14 mouse cellular contexts compared by ENCODE assay signal in genomic region chr16:4117072-4117471, GRCm38 (mm10). TPM values are rescaled to one million over a fixed set of nuclear protein-coding genes. Genes with fewer than 3 reads are reported as not detected.
A peak's percentile ranks its signal among the peaks of the same experiment; 100 is the strongest.
DNase-seq lines count a peak whose midpoint lies in the region; ATAC-seq and TF ChIP-seq lines count a peak whose summit lies in the region.
"Had no signal": no experiment of that assay in that cellular context is flagged by ENCODE, and none has a peak within 500 bp of the region (broad histone marks: within the 10 kb centered on the region; RNA-seq: fewer than 3 reads in every experiment).

No protein-coding gene starts in this region.

- DNase-seq in gastrocnemius, adult 2 months, result peak; percentile 45
- DNase-seq in gastrocnemius, postnatal 36 days, result no peak
- no peak for DNase-seq in lung, postnatal 4 days
- peak; percentile 8 for DNase-seq in gastrocnemius, postnatal 14 days
- no peak for DNase-seq in liver, postnatal 0 days
- DNase-seq in kidney, postnatal 14 days, result no peak
- no peak for DNase-seq in left cerebral cortex, adult 18-20 months (ENCODE audit: low spot score in 2 of 2)

- no peaks in the 10 kb centered on the region for H3K9me3 ChIP-seq in lung, embryonic 16.5 days (ENCODE audit: control insufficient read depth, low read length)
- no peaks in the 10 kb centered on the region for H3K9me3 ChIP-seq in liver, postnatal 0 days (ENCODE audit: low read length)
- H3K9me3 ChIP-seq: limb, embryonic 15.5 days; neural tube, embryonic 12.5 days had no signal

- H3K4me2 ChIP-seq in lung, embryonic 16.5 days (ENCODE audit: low read depth, low read length), result no peak overlapping the region
- H3K4me2 ChIP-seq in liver, postnatal 0 days (ENCODE audit: low read depth, low read length), result no peak overlapping the region
- H3K4me2 ChIP-seq: limb, embryonic 15.5 days; midbrain, embryonic 11.5 days; neural tube, embryonic 12.5 days had no signal

- H3K36me3 ChIP-seq in lung, embryonic 16.5 days (ENCODE audit: control insufficient read depth, insufficient read depth, low read length), result peaks cover 47% of the 10 kb centered on the region
- peaks cover 69% of the 10 kb centered on the region for H3K36me3 ChIP-seq in liver, postnatal 0 days (replicated peaks; ENCODE audit: insufficient read depth, low read length)

- no peak overlapping the region for H3K9ac ChIP-seq in lung, embryonic 16.5 days (ENCODE audit: low read length)
- H3K9ac ChIP-seq in liver, postnatal 0 days (replicated peaks), result no peak overlapping the region
- H3K9ac ChIP-seq: limb, embryonic 15.5 days; neural tube, embryonic 12.5 days had no signal

- H3K27ac ChIP-seq in gastrocnemius, adult 2 months, result no peak overlapping the region
- no peak overlapping the region for H3K27ac ChIP-seq in lung, embryonic 16.5 days (ENCODE audit: low read length)
- H3K27ac ChIP-seq in liver, postnatal 0 days (ENCODE audit: low read depth), result no peak overlapping the region
- H3K27ac ChIP-seq: hindbrain, postnatal 0 days; limb, embryonic 15.5 days; neural tube, embryonic 12.5 days had no signal

- no peak for TF ChIP-seq EP300 in liver, postnatal 0 days (IDR thresholded peaks at IDR 0.05; ENCODE audit: low read depth)

- intact Hi-C loops in gastrocnemius, adult 2 months (cut with DNase I), result no loop called here
- intact Hi-C loops in gastrocnemius, postnatal 36 days (cut with DNase I), result loop anchor here (5.0 kb wide), 1 partner anchor 95 kb away; the partner anchor contains the start of gene Crebbp
- intact Hi-C loops in gastrocnemius, postnatal 14 days (cut with DNase I; ENCODE audit: low total_unique reads), result loop anchor here (5.0 kb wide), 1 partner anchor 95 kb away; the partner anchor contains the start of gene Crebbp

- H3K4me1 ChIP-seq in lung, embryonic 16.5 days (replicated peaks; ENCODE audit: control insufficient read depth, insufficient read depth, low read length), result no peaks in the 10 kb centered on the region
- no peaks in the 10 kb centered on the region for H3K4me1 ChIP-seq in liver, postnatal 0 days (ENCODE audit: insufficient read depth)
- H3K4me1 ChIP-seq: limb, embryonic 15.5 days; neural tube, embryonic 12.5 days had no signal

- 78% methylated on average over 4 of the region's 4 CpGs for WGBS in lung, embryonic 16.5 days
- WGBS in liver, postnatal 0 days (ENCODE audit: insufficient replicate concordance), result 63% methylated on average over 4 of the region's 4 CpGs

- ATAC-seq in lung, embryonic 16.5 days (ENCODE audit: low read depth), result peak; percentile 23; the same call in 1 of the 2 replicates
- peak; percentile 43; the same call in 1 of the 2 replicates for ATAC-seq in liver, postnatal 0 days
- ATAC-seq: CD4-positive, CD25-positive, alpha-beta regulatory T cell, adult 4 months; forebrain, embryonic 16.5 days; hindbrain, postnatal 0 days had no signal

- H3K4me3 ChIP-seq in gastrocnemius, adult 2 months, result no peak overlapping the region
- no peak overlapping the region for H3K4me3 ChIP-seq in lung, embryonic 16.5 days (ENCODE audit: low read length)
- no peak overlapping the region for H3K4me3 ChIP-seq in liver, postnatal 0 days (ENCODE audit: low read depth, low read length)
- H3K4me3 ChIP-seq: limb, embryonic 15.5 days; neural tube, embryonic 12.5 days had no signal

- no peak for TF ChIP-seq CTCF in gastrocnemius, adult 2 months (IDR thresholded peaks at IDR 0.05)
- TF ChIP-seq CTCF in liver, postnatal 0 days (IDR thresholded peaks at IDR 0.05; ENCODE audit: low read depth), result no peak

- no peaks in the 10 kb centered on the region for H3K27me3 ChIP-seq in lung, embryonic 16.5 days (ENCODE audit: control insufficient read depth, insufficient read depth, low read depth, low read length)
- H3K27me3 ChIP-seq in liver, postnatal 0 days (ENCODE audit: insufficient read depth, low read length), result no peaks in the 10 kb centered on the region
- H3K27me3 ChIP-seq: limb, embryonic 15.5 days; neural tube, embryonic 12.5 days had no signal

RNA-seq across cellular contexts. Expression of gene Trap1, which starts 39.4 kb away (rescaled TPM):
- total RNA-seq in gastrocnemius, adult 2 months (2021), result 100 to 1,000 TPM; 118 to 132 TPM
- 100 to 1,000 TPM; 102 to 117 TPM for total RNA-seq in gastrocnemius, postnatal 36 days (2021)
- 88.9 and 90.8 TPM in 2 replicates for polyA plus RNA-seq in lung, embryonic 16.5 days (2015; fragmentation: Nextera tagmentation; extraction: Ambion mirVana)
- 10 to 100 TPM; 89.0 to 91.9 TPM for total RNA-seq in gastrocnemius, postnatal 14 days (2021)
- polyA plus RNA-seq in liver, postnatal 0 days (2015; fragmentation: Nextera tagmentation; extraction: Ambion mirVana), result 55.3 and 61.2 TPM in 2 replicates
- 10 to 100 TPM; 67.6 to 74.8 TPM for total RNA-seq in left cerebral cortex, adult 18-20 months (2021)

Comparison
In these comparisons a context has a peak if more than half of its experiments do, and no peak if none do; other contexts are left out.
1. DNase-seq: peak in gastrocnemius, adult 2 months (single experiment) and gastrocnemius, postnatal 14 days (single experiment); none in gastrocnemius, postnatal 36 days (0 of 2), lung, postnatal 4 days (0 of 2), liver, postnatal 0 days (single experiment), kidney, postnatal 14 days (single experiment) and left cerebral cortex, adult 18-20 months (0 of 2).